Comparison of ENCODE assay signal across 19 mouse cellular contexts in the genomic region with DNA sequence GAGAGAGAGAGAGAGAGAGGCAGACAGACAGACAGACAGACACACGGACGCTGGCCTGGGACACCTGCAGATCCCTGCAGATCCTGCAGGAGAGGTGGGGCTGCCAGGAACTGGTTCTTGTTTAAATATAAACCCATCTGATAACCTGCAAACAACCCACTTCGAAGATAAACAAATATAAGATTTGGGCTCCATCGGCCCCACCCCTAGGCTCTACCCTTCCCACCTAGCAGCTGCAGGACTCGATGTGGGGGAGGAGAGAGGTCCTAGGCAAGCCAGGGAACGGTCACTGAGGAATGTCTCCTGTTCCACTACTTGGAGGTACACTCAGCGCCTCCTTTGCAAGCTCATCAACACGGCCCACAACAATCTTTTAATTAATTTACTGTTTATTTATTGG. TPM values are rescaled to one million over a fixed set of nuclear protein-coding genes. Genes with fewer than 3 reads are reported as not detected.
DNase-seq lines count a peak whose midpoint lies in the region; ATAC-seq and TF ChIP-seq lines count a peak whose summit lies in the region.
"Had no signal": no experiment of that assay in that cellular context is flagged by ENCODE, and none has a peak within 500 bp of the region (broad histone marks: within the 10 kb centered on the region; RNA-seq: fewer than 3 reads in every experiment).

No protein-coding gene starts in this region.

- peak; percentile 48 for DNase-seq in kidney, adult 18-20 months
- DNase-seq in kidney, postnatal 10 days = no peak
- no peak for DNase-seq in right cerebral cortex, postnatal 10 days (ENCODE audit: low spot score in 2 of 2)
- no peak for DNase-seq in spleen, postnatal 36 days (ENCODE audit: low spot score in 2 of 2)
- DNase-seq: adrenal gland, postnatal 25 days; B cell, adult 2 months; heart, postnatal 36 days had no signal

- WGBS in kidney, embryonic 15.5 days = 29% methylated on average over 8 of the region's 8 CpGs
- WGBS in macrophage (ENCODE audit: missing documents) = 86% methylated on average over 4 of the region's 8 CpGs

- H3K4me2 ChIP-seq in kidney, embryonic 15.5 days = peak overlapping the region; percentile 78

- no peaks in the 10 kb centered on the region for H3K4me1 ChIP-seq in cortical plate, adult 2 months (ENCODE audit: control insufficient read depth, insufficient read depth, low read length)
- H3K4me1 ChIP-seq in kidney, embryonic 15.5 days = peaks cover 96% of the 10 kb centered on the region

- H3K9ac ChIP-seq in kidney, embryonic 15.5 days = 0 out of 2 replicates have a peak overlapping the region, but pooled peaks have one; percentile 21

- no peak for TF ChIP-seq CTCF in cortical plate, adult 2 months (IDR thresholded peaks at IDR 0.05; ENCODE audit: extremely low read depth, insufficient read depth, low read length)

- peak overlapping the region; percentile 70; the same call in 1 of the 2 replicates for H3K27ac ChIP-seq in cortical plate, adult 2 months (ENCODE audit: insufficient read depth, low read length)
- H3K27ac ChIP-seq in kidney, embryonic 15.5 days = peak overlapping the region; percentile 93
- 0 out of 2 replicates have a peak overlapping the region, but pooled peaks have one; percentile 90 for H3K27ac ChIP-seq in macrophage

- no peak for TF ChIP-seq POLR2A in cortical plate, adult 2 months (IDR thresholded peaks at IDR 0.05; ENCODE audit: extremely low read depth, insufficient read depth, low read length)

- H3K79me2 ChIP-seq in macrophage (ENCODE audit: inconsistent target) = peaks cover 96% of the 10 kb centered on the region

- H3K9me3 ChIP-seq in kidney, embryonic 15.5 days (replicated peaks) = no peaks in the 10 kb centered on the region
- H3K9me3 ChIP-seq: G1E; megakaryocyte, embryonic 14.5 days had no signal

- peaks cover 4% of the 10 kb centered on the region; the same call in 1 of the 2 replicates for H3K27me3 ChIP-seq in kidney, embryonic 15.5 days

- ATAC-seq in kidney, embryonic 15.5 days (replicated peaks; ENCODE audit: low FRiP score) = no peak
- no peak for ATAC-seq in granulocyte monocyte progenitor cell, adult 5-6 weeks (replicated peaks; ENCODE audit: poor library complexity, severe bottlenecking)
- ATAC-seq: inflammation-experienced regulatory T-cells, adult 6 months had no signal

- no peak overlapping the region for H3K4me3 ChIP-seq in cortical plate, adult 2 months (ENCODE audit: insufficient read depth, low read length)
- H3K4me3 ChIP-seq in kidney, embryonic 15.5 days (replicated peaks) = peak overlapping the region; percentile 10; the same call in 1 of the 2 replicates
- no peak overlapping the region for H3K4me3 ChIP-seq in macrophage (ENCODE audit: inconsistent target)
- H3K4me3 ChIP-seq: megakaryocyte, embryonic 14.5 days had no signal

- H3K36me3 ChIP-seq in kidney, embryonic 15.5 days = no peaks in the 10 kb centered on the region
- H3K36me3 ChIP-seq in macrophage (ENCODE audit: inconsistent target) = peaks cover 14% of the 10 kb centered on the region; the same call in 1 of the 2 replicates
- H3K36me3 ChIP-seq: G1E had no signal

RNA-seq across cellular contexts. Expression of gene Sdc4, which starts 5.4 kb away (rescaled TPM):
- 47.1 and 50.7 TPM in 2 replicates for polyA plus RNA-seq in cortical plate, adult 2 months (2012; rRNA removed)
- polyA plus RNA-seq in kidney, embryonic 15.5 days (2015; fragmentation: Nextera tagmentation; extraction: Ambion mirVana) = 149 and 161 TPM in 2 replicates
- 1,000 to 10,000 TPM in 5 of 26 experiments, 100 to 1,000 TPM in 14, 10 to 100 TPM in 7; 32.1 to 2,513 (median 588) TPM for total RNA-seq in macrophage (2018; cell fraction: chromatin; rRNA removed)
- 1,000 to 10,000 TPM in 10 of 26 experiments, 100 to 1,000 TPM in 16; 124 to 5,022 (median 365) TPM for total RNA-seq in macrophage (2018; cell fraction: cytosol; rRNA removed)
- total RNA-seq in macrophage (2018; cell fraction: nucleus; rRNA removed) = 1,000 to 10,000 TPM in 16 of 26 experiments, 100 to 1,000 TPM in 10; 160 to 4,105 (median 1,154) TPM
- polyA plus RNA-seq in macrophage (2018) = 114 to 215 TPM (median 133 TPM) in 3 replicates
- total RNA-seq in granulocyte monocyte progenitor cell, adult 5-6 weeks (2014; fragmentation: Nextera tagmentation) = not detected in 2 replicates
- not detected in 2 replicates for total RNA-seq in granulocyte monocyte progenitor cell, adult 5-6 weeks (2017)
- polyA plus RNA-seq: G1E had no signal

RNA-seq across cellular contexts. Expression of gene Sys1, which starts 18.5 kb away (rescaled TPM):
- 58.1 and 64.5 TPM in 2 replicates for polyA plus RNA-seq in cortical plate, adult 2 months (2012; rRNA removed)
- 59.2 and 64.2 TPM in 2 replicates for polyA plus RNA-seq in kidney, embryonic 15.5 days (2015; fragmentation: Nextera tagmentation; extraction: Ambion mirVana)
- total RNA-seq in macrophage (2018; cell fraction: chromatin; rRNA removed) = 10 to 100 TPM in 21 of 26 experiments, 1 to 10 TPM in 5; 6.5 to 22.0 (median 12.5) TPM
- total RNA-seq in macrophage (2018; cell fraction: cytosol; rRNA removed) = 10 to 100 TPM; 18.2 to 41.3 (median 30.7) TPM
- total RNA-seq in macrophage (2018; cell fraction: nucleus; rRNA removed) = 10 to 100 TPM in 25 of 26 experiments, 1 to 10 TPM in 1; 9.1 to 26.2 (median 17.8) TPM
- polyA plus RNA-seq in macrophage (2018) = 6.9 to 30.0 TPM (median 27.8 TPM) in 3 replicates
- 30.4 and 35.3 TPM in 2 replicates for total RNA-seq in granulocyte monocyte progenitor cell, adult 5-6 weeks (2014; fragmentation: Nextera tagmentation)
- 11.5 and 18.1 TPM in 2 replicates for total RNA-seq in granulocyte monocyte progenitor cell, adult 5-6 weeks (2017)

RNA-seq across cellular contexts. Expression of gene Gm20458, which starts 22.5 kb away (rescaled TPM):
- polyA plus RNA-seq in cortical plate, adult 2 months (2012; rRNA removed) = 7.4 and 9.5 TPM in 2 replicates
- polyA plus RNA-seq in kidney, embryonic 15.5 days (2015; fragmentation: Nextera tagmentation; extraction: Ambion mirVana) = 7.7 and 8.3 TPM in 2 replicates
- total RNA-seq in macrophage (2018; cell fraction: chromatin; rRNA removed) = 1 to 10 TPM in 2 of 26 experiments, under 1 TPM in 2, not detected in 22; 0.80 to 2.1 (median 1.00) TPM
- total RNA-seq in macrophage (2018; cell fraction: cytosol; rRNA removed) = 10 to 100 TPM in 2 of 26 experiments, 1 to 10 TPM in 21, under 1 TPM in 2, not detected in 1; 0.24 to 13.8 (median 4.8) TPM
- total RNA-seq in macrophage (2018; cell fraction: nucleus; rRNA removed) = 1 to 10 TPM in 17 of 26 experiments, under 1 TPM in 1, not detected in 8; 0.64 to 8.1 (median 2.6) TPM
- polyA plus RNA-seq in macrophage (2018) = 0.30 TPM in 1 of 3 replicates, not detected in the others
- not detected in 2 replicates for total RNA-seq in granulocyte monocyte progenitor cell, adult 5-6 weeks (2014; fragmentation: Nextera tagmentation)
- total RNA-seq in granulocyte monocyte progenitor cell, adult 5-6 weeks (2017) = not detected in 2 replicates
- total RNA-seq: monocyte, adult 5-6 weeks; neutrophil, adult 5-6 weeks had no signal

RNA-seq across cellular contexts. Expression of gene Matn4, which starts 33.3 kb away (rescaled TPM):
- polyA plus RNA-seq in cortical plate, adult 2 months (2012; rRNA removed) = 16.2 and 17.4 TPM in 2 replicates
- 1.1 and 2.4 TPM in 2 replicates for polyA plus RNA-seq in kidney, embryonic 15.5 days (2015; fragmentation: Nextera tagmentation; extraction: Ambion mirVana)
- 1 to 10 TPM in 6 of 26 experiments, under 1 TPM in 5, not detected in 15; 0.20 to 6.0 (median 1.0) TPM for total RNA-seq in macrophage (2018; cell fraction: chromatin; rRNA removed)
- under 1 TPM in 3 of 26 experiments, not detected in 23; 0.05 to 0.38 (median 0.05) TPM for total RNA-seq in macrophage (2018; cell fraction: cytosol; rRNA removed)
- 10 to 100 TPM in 2 of 26 experiments, 1 to 10 TPM in 3, under 1 TPM in 7, not detected in 14; 0.14 to 32.0 (median 0.84) TPM for total RNA-seq in macrophage (2018; cell fraction: nucleus; rRNA removed)
- polyA plus RNA-seq in macrophage (2018) = not detected in 3 replicates
- not detected in 2 replicates for total RNA-seq in granulocyte monocyte progenitor cell, adult 5-6 weeks (2014; fragmentation: Nextera tagmentation)
- total RNA-seq in granulocyte monocyte progenitor cell, adult 5-6 weeks (2017) = not detected in 2 replicates
- total RNA-seq: monocyte, adult 5-6 weeks; neutrophil, adult 5-6 weeks had no signal
- polyA plus RNA-seq: G1E had no signal

RNA-seq across cellular contexts. Expression of gene Trp53tg5, which starts 35.3 kb away (rescaled TPM):
- polyA plus RNA-seq in cortical plate, adult 2 months (2012; rRNA removed) = not detected in 2 replicates
- not detected in 2 replicates for polyA plus RNA-seq in kidney, embryonic 15.5 days (2015; fragmentation: Nextera tagmentation; extraction: Ambion mirVana)
- not detected for total RNA-seq in macrophage (2018; cell fraction: chromatin; rRNA removed)
- not detected for total RNA-seq in macrophage (2018; cell fraction: cytosol; rRNA removed)
- not detected for total RNA-seq in macrophage (2018; cell fraction: nucleus; rRNA removed)
- not detected in 3 replicates for polyA plus RNA-seq in macrophage (2018)
- not detected in 2 replicates for total RNA-seq in granulocyte monocyte progenitor cell, adult 5-6 weeks (2014; fragmentation: Nextera tagmentation)
- total RNA-seq in granulocyte monocyte progenitor cell, adult 5-6 weeks (2017) = not detected in 2 replicates
- total RNA-seq: adrenal gland, postnatal 25 days; G1E; heart, adult 18-20 months; heart, postnatal 36 days; layer of hippocampus, postnatal 10 days; monocyte, adult 5-6 weeks; neutrophil, adult 5-6 weeks had no signal
- polyA plus RNA-seq: G1E; inflammation-experienced regulatory T-cells, adult 6 months; limb, embryonic 11.5 days had no signal
